Mouse (Mus musculus) stomach, postnatal 0 days (tissue): Measurements from ENCODE around the gene Fam173b. TPM values are rescaled to one million over a fixed set of nuclear protein-coding genes. Genes with fewer than 3 reads are reported as not detected.

Experiments used
- ATAC-seq: fragments of 200-750 bp; cut with Nextera tagmentation; 2 replicates; pipeline ENCODE4 v1.8.0; 2017; ENCODE audit not compliant: low FRiP score, low TSS enrichment
- DNase-seq: peaks from one replicate; pipeline ENCODE4 v3.0.0-alpha.2; 2016; ENCODE audit warnings: low spot score
- H3K27ac ChIP-seq: fragments of 300-500 bp; sonication (generic); replicated peaks from 2 replicates; pipeline ENCODE4 v1.5.1; 2014; ENCODE audit warnings: mild to moderate bottlenecking, control low read depth
- H3K27me3 ChIP-seq: fragments of 300-500 bp; sonication (generic); 2 replicates; pipeline ENCODE4 v1.6.1; 2014; ENCODE audit warnings: low read length; ENCODE audit not compliant: control insufficient read depth, insufficient read depth
- H3K36me3 ChIP-seq: fragments of 300-500 bp; sonication (generic); 2 replicates; pipeline ENCODE4 v1.6.1; 2014; ENCODE audit warnings: low read length, mixed read lengths; ENCODE audit not compliant: control insufficient read depth, insufficient read depth
- H3K4me1 ChIP-seq: fragments of 300-500 bp; sonication (generic); replicated peaks from 2 replicates; pipeline ENCODE4 v1.6.1; 2014; ENCODE audit warnings: antibody characterized with exemption; ENCODE audit not compliant: control insufficient read depth, insufficient read depth
- H3K4me2 ChIP-seq: fragments of 300-500 bp; sonication (generic); replicated peaks from 2 replicates; pipeline ENCODE4 v1.6.1; 2014; ENCODE audit warnings: low read depth, mild to moderate bottlenecking, control low read depth, moderate library complexity
- H3K4me3 ChIP-seq: fragments of 300-500 bp; sonication (generic); 2 replicates; pipeline ENCODE4 v1.5.1; 2014; ENCODE audit warnings: low read depth, low read length, control low read depth
- H3K9ac ChIP-seq: fragments of 300-500 bp; sonication (generic); 2 replicates; pipeline ENCODE4 v1.6.1; 2014; ENCODE audit warnings: mild to moderate bottlenecking, low read length, control low read depth, mixed read lengths
- H3K9me3 ChIP-seq: fragments of 300-500 bp; sonication (generic); 2 replicates; pipeline ENCODE4 v1.6.1; 2016; ENCODE audit warnings: low read length; ENCODE audit not compliant: control insufficient read depth
- CTCF ChIP-seq: IDR thresholded peaks from 2 replicates; pipeline ENCODE4 v1.5.1; 2016; ENCODE audit warnings: antibody characterized with exemption, low read depth, mild to moderate bottlenecking, moderate library complexity
- EP300 ChIP-seq: optimal IDR thresholded peaks from 2 replicates; pipeline ENCODE3; 2016; ENCODE audit warnings: antibody characterized with exemption
- WGBS: fragments of 180-500 bp; shearing (Covaris S2); extraction: QIAGEN DNeasy Blood & Tissue Kit; methylation state at CpG from one replicate; pipeline ENCODE4 v1.1.7; 2014; 5-methylcytosine and 5-hydroxymethylcytosine counted together
- polyA plus RNA-seq: library from polyadenylated mRNA; unstranded; fragments of >200 nt; fragmentation: Nextera tagmentation; extraction: Ambion mirVana; gene quantifications from 2 replicates; pipeline ENCODE4 v1.2.1, GENCODE M21; 2015

The Fam173b gene
- polyA plus RNA-seq, 1 experiment from 2014 or later = 10.4 TPM

DNA sequence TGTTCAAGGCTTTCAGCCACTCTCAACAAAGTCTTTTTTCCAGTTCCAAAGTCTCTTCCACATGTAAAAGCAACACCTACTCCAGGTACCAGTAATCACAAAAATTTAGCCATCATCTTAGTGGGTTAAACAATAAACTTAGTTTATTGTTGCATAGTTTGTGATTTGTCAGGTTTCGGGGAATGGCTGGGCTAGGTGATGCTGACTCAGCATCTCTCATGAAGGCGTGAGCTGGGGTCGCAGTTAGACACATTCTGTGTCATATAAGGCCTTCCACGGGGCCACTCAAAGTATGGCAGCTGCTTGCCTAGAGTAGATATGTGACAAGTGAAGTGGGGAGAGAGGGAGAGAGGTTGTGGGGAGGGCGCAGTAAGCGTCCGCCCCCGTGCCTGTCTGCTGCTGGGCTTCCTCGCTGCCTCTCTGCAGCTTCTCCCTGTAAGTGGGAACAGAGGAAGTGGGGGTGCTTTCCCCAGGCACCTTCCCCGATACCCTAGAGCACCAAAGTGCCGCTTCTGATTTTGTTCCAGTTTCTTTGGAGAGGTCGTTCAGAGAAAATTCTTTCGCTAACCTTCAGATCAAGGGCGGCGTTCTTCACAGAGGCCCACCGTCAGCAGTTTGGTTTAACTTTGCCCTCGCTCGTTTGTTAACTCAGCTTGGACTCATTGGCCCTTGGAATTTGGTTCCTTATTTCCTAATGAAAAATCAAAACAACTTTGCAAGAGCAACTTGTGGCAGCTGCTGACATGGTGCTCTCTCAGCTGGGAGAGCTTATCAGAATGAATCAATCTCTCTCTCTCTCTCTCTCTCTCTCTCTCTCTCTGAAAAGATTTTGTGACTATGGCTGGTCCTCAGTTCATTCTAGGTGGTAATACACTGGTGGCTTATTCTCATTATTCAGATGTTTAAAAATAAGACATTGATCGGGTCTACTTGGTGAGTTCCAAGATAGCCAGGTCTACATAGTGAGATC lies 37.8 kb upstream of the Fam173b start:
- H3K4me2 ChIP-seq = no peak overlapping the region
- TF ChIP-seq EP300 (no peak), CTCF (no peak)
- H3K36me3 ChIP-seq = no peaks in the 10 kb centered on the region
- WGBS = 41% methylated on average over 19 of the region's 19 CpGs
- ATAC-seq (no peak), DNase-seq (no peak)
- no peak overlapping the region for H3K9ac ChIP-seq
- H3K4me1 ChIP-seq = peaks cover 5% of the 10 kb centered on the region; the same call in 1 of the 2 replicates
- no peak overlapping the region for H3K4me3 ChIP-seq
- no peaks in the 10 kb centered on the region for H3K27me3 ChIP-seq
- peak overlapping the region; percentile 49; the same call in 1 of the 2 replicates for H3K27ac ChIP-seq
- no peaks in the 10 kb centered on the region for H3K9me3 ChIP-seq

DNA sequence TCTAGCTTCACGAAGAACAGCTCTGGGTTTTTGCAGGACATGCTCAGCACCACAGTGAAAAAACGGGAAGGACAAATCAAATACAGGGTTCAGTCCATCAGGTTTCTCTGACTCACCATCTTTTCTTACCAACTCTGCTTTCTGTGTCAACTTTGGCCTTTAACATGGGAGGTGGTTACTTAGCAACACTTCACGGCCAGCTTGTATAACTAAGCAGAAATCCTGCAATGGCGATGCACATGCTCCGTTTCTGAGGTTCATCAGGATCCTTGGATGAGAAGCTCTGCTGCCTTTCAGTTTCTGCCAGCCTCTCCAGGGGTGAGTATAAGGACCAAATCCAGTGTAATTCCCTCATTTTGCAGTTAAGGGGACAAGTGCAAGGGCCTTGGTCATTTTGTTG lies 36.5 kb upstream of the Fam173b start, which contains the start of gene Cmbl:
TSS of gene Cmbl (plus strand) at position 206 of the 400 bp plus-strand sequence.
- no peaks in the 10 kb centered on the region for H3K27me3 ChIP-seq
- no peak for TF ChIP-seq CTCF
- no peak for TF ChIP-seq EP300
- H3K4me2 ChIP-seq = no peak within 1 kb of the TSS
- H3K9me3 ChIP-seq = no peaks in the 10 kb centered on the region
- no peaks in the 10 kb centered on the region for H3K36me3 ChIP-seq
- H3K4me1 ChIP-seq = peaks cover 5% of the 10 kb centered on the region; the same call in 1 of the 2 replicates
- DNase-seq = peak; percentile 26
- no peak within 1 kb of the TSS for H3K27ac ChIP-seq
- no peak within 1 kb of the TSS for H3K9ac ChIP-seq
- WGBS = 42% methylated on average over 5 of the region's 5 CpGs
- H3K4me3 ChIP-seq = no peak within 1 kb of the TSS
- no peak for ATAC-seq

DNA sequence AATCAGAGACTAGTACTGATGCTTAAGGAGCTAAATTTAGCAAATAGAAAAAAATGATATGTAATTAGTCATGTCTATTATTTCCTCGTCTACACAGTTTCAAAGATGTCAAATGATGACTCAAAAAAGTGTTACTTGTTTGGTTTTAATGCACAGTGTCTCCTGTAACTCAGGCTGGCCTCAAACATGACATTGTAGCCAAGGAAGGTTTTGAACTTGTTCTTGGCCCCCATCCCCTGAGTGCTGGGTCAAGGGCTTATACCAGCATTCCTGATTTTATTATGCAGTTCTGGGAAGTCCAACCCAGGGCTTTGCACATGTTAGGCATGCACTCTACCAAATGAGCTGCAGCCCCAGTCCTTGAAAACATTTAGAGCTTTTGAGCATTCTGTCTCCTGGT lies 35.9 kb upstream of the Fam173b start:
- ATAC-seq (no peak), DNase-seq (no peak)
- TF ChIP-seq CTCF = no peak
- TF ChIP-seq EP300 = no peak
- 50% methylated on average over 1 of the region's 1 CpGs for WGBS
- no peak overlapping the region for H3K4me3 ChIP-seq
- H3K9ac ChIP-seq = no peak overlapping the region
- H3K4me2 ChIP-seq = no peak overlapping the region
- H3K36me3 ChIP-seq = no peaks in the 10 kb centered on the region
- no peak overlapping the region for H3K27ac ChIP-seq
- no peaks in the 10 kb centered on the region for H3K9me3 ChIP-seq
- peaks cover 5% of the 10 kb centered on the region; the same call in 1 of the 2 replicates for H3K4me1 ChIP-seq
- H3K27me3 ChIP-seq = no peaks in the 10 kb centered on the region

DNA sequence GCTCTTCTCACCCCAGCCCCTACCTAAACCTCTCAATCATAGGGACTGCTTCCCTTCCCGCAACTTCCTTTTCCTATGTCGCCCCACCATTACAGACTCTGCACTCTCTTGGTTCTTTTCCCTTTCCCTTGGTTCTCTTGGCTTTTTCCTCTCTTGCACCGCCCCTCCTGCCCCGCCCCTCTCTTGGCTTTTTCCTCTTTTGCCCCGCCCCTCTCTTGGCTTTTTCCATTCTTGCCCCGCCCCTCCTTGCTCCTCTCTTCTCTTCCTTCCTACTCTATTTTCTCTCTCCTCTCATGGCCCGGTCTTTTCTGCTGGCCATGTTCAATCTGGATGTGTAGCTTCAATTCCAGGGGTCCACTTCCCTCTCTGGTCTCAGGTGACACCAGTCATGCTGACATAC lies 34.2 kb upstream of the Fam173b start:
- no peak overlapping the region for H3K4me2 ChIP-seq
- TF ChIP-seq EP300 (no peak), CTCF (no peak)
- H3K4me3 ChIP-seq = no peak overlapping the region
- H3K27ac ChIP-seq = no peak overlapping the region
- DNase-seq (peak; percentile 59), ATAC-seq (no peak)
- no peaks in the 10 kb centered on the region for H3K9me3 ChIP-seq
- no peaks in the 10 kb centered on the region for H3K27me3 ChIP-seq
- H3K36me3 ChIP-seq = no peaks in the 10 kb centered on the region
- 81% methylated on average over 6 of the region's 7 CpGs for WGBS
- peaks cover 8% of the 10 kb centered on the region for H3K4me1 ChIP-seq
- H3K9ac ChIP-seq = no peak overlapping the region

DNA sequence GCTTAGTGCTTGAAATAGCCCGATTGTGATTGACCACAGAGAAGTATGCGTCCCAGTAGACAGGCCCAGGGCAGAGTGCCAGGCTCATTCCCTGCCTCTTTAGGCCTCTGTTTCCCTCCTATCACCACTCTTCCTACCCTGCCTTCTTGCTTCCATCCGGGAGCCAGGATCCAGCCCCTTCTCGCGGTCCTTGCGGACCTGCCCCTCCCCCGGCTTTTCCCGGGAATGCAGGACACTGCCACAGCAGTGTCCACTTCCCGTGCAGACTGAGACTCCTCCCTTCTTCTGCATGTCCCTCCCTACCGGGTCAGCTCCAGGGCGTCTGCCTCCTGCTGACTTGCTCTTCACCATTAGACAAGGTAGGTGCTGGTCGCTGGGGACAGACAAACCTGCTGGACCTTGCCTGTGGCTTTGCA lies 33.1 kb upstream of the Fam173b start:
- Histone ChIP-seq H3K4me1 (peaks cover 8% of the 10 kb centered on the region), H3K9me3 (no peaks in the 10 kb centered on the region), H3K4me2 (peak overlapping the region; percentile 30), H3K27me3 (no peaks in the 10 kb centered on the region), H3K4me3 (peak overlapping the region; percentile 1; the same call in 1 of the 2 replicates), H3K36me3 (no peaks in the 10 kb centered on the region), H3K9ac (peak overlapping the region; percentile 23; the same call in 1 of the 2 replicates), H3K27ac (peak overlapping the region; percentile 86)
- no peak for TF ChIP-seq EP300
- TF ChIP-seq CTCF = no peak
- DNase-seq (peak; percentile 77), ATAC-seq (peak; percentile 79)
- WGBS = 19% methylated on average over 12 of the region's 12 CpGs
